Mouse (Mus musculus) G1E (cell line): ENCODE measurements around the gene Celf1.

Experiments
- CTCF ChIP-seq: IDR thresholded peaks from 2 replicates; pipeline ENCODE4 v1.5.1; 2012; ENCODE audit warnings: low read depth, low read length, inconsistent platforms, mixed read lengths
- GATA1 ChIP-seq: IDR thresholded peaks from 2 replicates; pipeline ENCODE4 v1.6.1; 2012; ENCODE audit warnings: borderline replicate concordance, low read length, inconsistent platforms, mixed read lengths
- POLR2AphosphoS5 ChIP-seq: IDR thresholded peaks from 2 replicates; pipeline ENCODE4 v1.6.1; 2012; ENCODE audit warnings: low read depth, low read length, inconsistent platforms; ENCODE audit not compliant: insufficient replicate concordance

DNA sequence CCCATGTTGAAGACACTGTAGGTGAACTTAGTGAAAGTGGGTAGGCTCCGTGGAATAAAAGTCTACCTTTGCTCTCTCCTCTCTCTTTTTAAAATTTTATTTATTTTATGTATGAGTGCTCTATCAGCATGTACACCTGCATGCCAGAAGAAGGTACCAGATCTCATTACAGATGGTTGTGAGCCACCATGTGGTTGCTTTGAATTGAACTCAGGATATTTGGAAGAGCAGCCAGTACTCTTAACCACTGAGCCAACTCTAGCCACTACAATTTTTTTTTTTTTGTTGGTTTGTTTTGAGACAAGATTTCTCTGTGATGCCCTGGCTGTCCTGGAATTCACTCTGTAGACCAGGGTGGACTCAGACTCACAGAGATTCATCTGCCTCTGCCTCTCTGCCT lies 23.1 kb downstream of the Celf1 start:
- TF ChIP-seq CTCF = no peak
- TF ChIP-seq GATA1 = no peak
- TF ChIP-seq POLR2AphosphoS5 = no peak
